Mouse (Mus musculus) megakaryocyte, embryonic 14.5 days (primary cell): Measurements from ENCODE around the gene Efnb2.

Source experiments
- FLI1 ChIP-seq: IDR thresholded peaks from 2 replicates; pipeline ENCODE4 v1.6.1; 2012; ENCODE audit warnings: low read length, inconsistent platforms, mixed read lengths
- GATA1 ChIP-seq: IDR thresholded peaks from 3 replicates; pipeline ENCODE4 v1.6.1; 2012; ENCODE audit warnings: mixed read lengths, low read length, inconsistent platforms, borderline replicate concordance

DNA sequence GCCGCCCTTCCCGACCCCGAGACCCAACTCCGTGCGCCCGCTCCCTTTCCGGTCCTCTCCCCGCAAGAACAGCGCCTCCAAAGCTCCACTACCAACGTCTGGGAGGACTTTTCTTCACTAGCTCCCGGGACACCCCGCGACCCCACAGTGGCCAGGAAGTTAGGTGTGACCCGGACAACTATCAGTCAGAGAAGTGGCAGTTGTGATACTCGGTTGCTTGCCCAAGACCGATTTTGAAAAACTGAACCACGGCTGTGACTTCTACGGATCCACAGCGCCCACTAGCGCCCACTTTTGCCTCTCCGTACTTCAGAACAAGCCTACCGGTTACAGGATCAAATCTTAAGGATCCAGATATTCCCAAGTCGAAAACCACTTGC is 707 bp upstream of the Efnb2 start:
- TF ChIP-seq GATA1 (no peak), FLI1 (no peak)
